Mouse (Mus musculus) liver, embryonic 11.5 days (tissue): ENCODE results near the gene Col23a1. TPM values are rescaled to one million over a fixed set of nuclear protein-coding genes. Genes with fewer than 3 reads are reported as not detected.

Source experiments
- ATAC-seq: fragments of 200-750 bp; cut with Nextera tagmentation; replicated peaks from 2 replicates; pipeline ENCODE4 v1.8.0; 2017; ENCODE audit warnings: moderate number of reproducible peaks, mild to moderate bottlenecking, moderate TSS enrichment, moderate library complexity; ENCODE audit not compliant: low FRiP score
- DNase-seq: peaks from one replicate; pipeline ENCODE4 v3.0.0-alpha.2; 2017; ENCODE audit warnings: low spot score
- H3K27ac ChIP-seq: fragments of 300-500 bp; sonication (generic); 2 replicates; pipeline ENCODE4 v1.5.1; 2014; ENCODE audit warnings: mild to moderate bottlenecking, low read depth, low read length, control low read depth
- H3K27me3 ChIP-seq: fragments of 300-500 bp; sonication (generic); replicated peaks from 2 replicates; pipeline ENCODE4 v1.6.1; 2014; ENCODE audit warnings: low read length, mixed read lengths; ENCODE audit not compliant: control insufficient read depth, insufficient read depth
- H3K36me3 ChIP-seq: fragments of 300-500 bp; sonication (generic); 2 replicates; pipeline ENCODE4 v1.6.1; 2014; ENCODE audit warnings: mild to moderate bottlenecking, low read length, moderate library complexity, mixed read lengths; ENCODE audit not compliant: control insufficient read depth, insufficient read depth
- H3K4me1 ChIP-seq: fragments of 300-500 bp; sonication (generic); replicated peaks from 2 replicates; pipeline ENCODE4 v1.6.1; 2014; ENCODE audit warnings: low read length, mixed read lengths; ENCODE audit not compliant: control insufficient read depth, insufficient read depth
- H3K4me2 ChIP-seq: fragments of 300-500 bp; sonication (generic); 2 replicates; pipeline ENCODE4 v1.6.1; 2014; ENCODE audit warnings: mild to moderate bottlenecking, control low read depth, moderate library complexity
- H3K4me3 ChIP-seq: fragments of 300-500 bp; sonication (generic); 2 replicates; pipeline ENCODE4 v1.5.1; 2014; ENCODE audit warnings: low read depth, low read length, control low read depth
- H3K9ac ChIP-seq: fragments of 300-500 bp; sonication (generic); 2 replicates; pipeline ENCODE4 v1.6.1; 2014; ENCODE audit warnings: low read depth, low read length, control low read depth
- H3K9me3 ChIP-seq: fragments of 300-500 bp; sonication (generic); 2 replicates; pipeline ENCODE4 v1.6.1; 2016; ENCODE audit warnings: low read length, inconsistent platforms, mixed read lengths; ENCODE audit not compliant: control insufficient read depth
- WGBS: fragments of 180-500 bp; shearing (Covaris S2); extraction: QIAGEN DNeasy Blood & Tissue Kit; methylation state at CpG from one replicate; pipeline ENCODE4 v1.1.7; 2014; 5-methylcytosine and 5-hydroxymethylcytosine counted together
- polyA plus RNA-seq: library from polyadenylated mRNA; unstranded; fragments of >200 nt; fragmentation: Nextera tagmentation; extraction: Ambion mirVana; gene quantifications from 2 replicates; pipeline ENCODE4 v1.2.1, GENCODE M21; 2014

Col23a1 gene
- polyA plus RNA-seq, 1 experiment from 2014 or later = 2.0 TPM

GRCm38 (mm10) chr11:51619409-51620060, 329.8 kb downstream of the Col23a1 start, which contains the start of gene Nhp2:
TSS of gene Nhp2 (plus strand) at chr11:51619735.
- H3K4me1 ChIP-seq = peaks cover 21% of the 10 kb centered on the region
- ATAC-seq (peak; percentile 85), DNase-seq (peak; percentile 96)
- peak within 1 kb of the TSS; percentile 28 for H3K27ac ChIP-seq
- no peaks in the 10 kb centered on the region for H3K27me3 ChIP-seq
- peaks cover 29% of the 10 kb centered on the region for H3K36me3 ChIP-seq
- no peaks in the 10 kb centered on the region for H3K9me3 ChIP-seq
- under 1% methylated on average over 51 of the region's 51 CpGs for WGBS
- H3K4me2 ChIP-seq = peak within 1 kb of the TSS; percentile 90
- H3K9ac ChIP-seq = peak within 1 kb of the TSS; percentile 78
- H3K4me3 ChIP-seq = peak within 1 kb of the TSS; percentile 80

- H3K27ac ChIP-seq = peak overlapping the region; percentile 28; the same call in 1 of the 2 replicates
- DNase-seq (no peak), ATAC-seq (no peak)
- H3K4me2 ChIP-seq = peak overlapping the region; percentile 90
- H3K4me3 ChIP-seq = peak overlapping the region; percentile 80
- H3K9me3 ChIP-seq = no peaks in the 10 kb centered on the region
- H3K4me1 ChIP-seq = peaks cover 22% of the 10 kb centered on the region
- under 1% methylated on average over 11 of the region's 11 CpGs for WGBS
- H3K9ac ChIP-seq = peak overlapping the region; percentile 78
- H3K36me3 ChIP-seq = peaks cover 31% of the 10 kb centered on the region
- no peaks in the 10 kb centered on the region for H3K27me3 ChIP-seq
Measured at GRCm38 (mm10) chr11:51620084-51620483, 330.4 kb downstream of the Col23a1 start.

DNA sequence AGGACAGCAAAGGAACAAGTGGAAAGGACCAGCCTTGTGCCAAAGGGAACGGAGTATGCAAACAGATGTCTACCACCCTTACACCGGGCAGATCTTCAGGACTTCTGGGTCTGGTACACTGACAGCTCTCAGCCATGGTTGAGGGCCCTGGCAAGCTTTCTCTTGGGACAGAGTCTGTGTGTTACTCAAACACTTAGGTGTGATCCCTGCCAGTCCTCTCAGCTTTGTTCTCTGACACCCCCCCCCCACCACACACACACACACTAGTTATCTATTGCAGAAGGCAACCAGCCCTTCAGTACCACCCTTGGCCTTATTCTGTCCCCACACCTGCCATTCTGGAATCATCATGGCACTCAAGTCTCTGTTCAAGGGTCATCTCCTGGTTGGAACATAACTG, 332.1 kb downstream of the Col23a1 start:
- ATAC-seq = no peak
- no peak overlapping the region for H3K27ac ChIP-seq
- H3K4me1 ChIP-seq = peaks cover 22% of the 10 kb centered on the region
- H3K27me3 ChIP-seq = no peaks in the 10 kb centered on the region
- 0 out of 2 replicates have a peak overlapping the region, but pooled peaks have one; percentile 26 for H3K9ac ChIP-seq
- H3K9me3 ChIP-seq = no peaks in the 10 kb centered on the region
- H3K4me3 ChIP-seq = peak overlapping the region; percentile 80; the same call in 1 of the 2 replicates
- no peak for DNase-seq
- WGBS = 84% methylated on average over 2 of the region's 2 CpGs
- peaks cover 42% of the 10 kb centered on the region for H3K36me3 ChIP-seq
- H3K4me2 ChIP-seq = peak overlapping the region; percentile 90

DNA sequence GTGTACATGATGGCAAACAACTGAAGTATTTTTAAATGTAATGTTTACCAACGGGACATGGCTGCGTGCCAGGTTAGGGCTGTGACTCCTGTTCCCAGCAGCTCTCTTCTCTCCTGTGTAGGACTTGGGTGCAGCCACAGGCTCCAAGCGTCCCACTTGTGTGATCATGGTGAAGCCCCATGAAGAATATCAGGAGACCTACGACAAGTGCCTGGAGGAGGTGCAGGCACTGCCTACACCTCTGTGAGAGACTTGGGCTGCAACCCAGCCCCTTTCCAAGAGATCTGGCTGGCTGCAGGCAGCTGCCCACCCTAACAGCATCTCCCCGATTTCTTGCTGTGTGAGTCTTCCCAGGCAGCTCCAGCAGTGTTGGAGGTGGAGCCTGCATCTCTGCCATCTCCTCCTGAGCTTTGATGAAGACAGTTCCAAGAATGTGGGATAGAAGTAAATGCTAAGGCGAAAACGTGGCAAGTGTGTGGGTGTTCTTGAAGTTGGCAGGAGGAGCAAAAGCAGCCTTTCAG, 333.3 kb downstream of the Col23a1 start:
- H3K4me1 ChIP-seq = peaks cover 22% of the 10 kb centered on the region
- H3K9me3 ChIP-seq = no peaks in the 10 kb centered on the region
- no peak overlapping the region for H3K4me2 ChIP-seq
- DNase-seq = no peak
- H3K27ac ChIP-seq = no peak overlapping the region
- 87% methylated on average over 7 of the region's 7 CpGs for WGBS
- H3K4me3 ChIP-seq = no peak overlapping the region
- ATAC-seq = no peak
- H3K9ac ChIP-seq = no peak overlapping the region
- peaks cover 48% of the 10 kb centered on the region for H3K36me3 ChIP-seq
- H3K27me3 ChIP-seq = no peaks in the 10 kb centered on the region

DNA sequence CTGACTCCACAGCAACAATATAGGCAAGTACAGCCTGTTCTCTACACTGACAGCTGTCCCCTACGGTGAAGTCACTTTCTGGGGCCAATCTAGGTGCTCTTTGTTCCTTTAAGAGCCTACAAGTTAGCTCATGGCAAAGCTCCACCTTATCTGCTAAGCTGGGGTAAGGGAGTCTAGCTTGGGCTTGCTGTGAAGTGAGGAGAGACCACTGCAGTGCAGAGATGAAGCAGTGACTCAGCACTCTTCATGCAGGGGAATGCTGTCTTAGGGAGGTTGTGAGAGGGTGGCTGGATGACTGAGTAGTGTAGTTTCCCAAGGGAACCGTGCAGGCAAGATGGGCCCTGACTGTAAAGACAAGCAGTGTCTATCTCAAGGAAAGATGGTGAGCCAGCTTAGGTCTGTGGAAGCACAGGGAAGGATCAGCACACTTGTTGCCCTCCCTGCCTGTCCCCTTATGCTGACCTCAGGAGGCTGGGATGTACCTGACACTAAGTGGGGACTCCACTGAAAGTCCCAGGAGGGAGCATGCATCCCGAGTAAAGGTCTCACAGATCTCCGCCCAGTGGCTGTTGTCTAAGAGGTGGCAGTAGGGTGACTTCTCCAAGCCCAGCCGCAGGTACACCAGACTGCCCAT, 335.6 kb downstream of the Col23a1 start:
- Histone ChIP-seq H3K9ac (0 out of 2 replicates have a peak overlapping the region, but pooled peaks have one; percentile 8), H3K4me2 (peak overlapping the region; percentile 21; the same call in 1 of the 2 replicates), H3K4me3 (no peak overlapping the region), H3K27me3 (no peaks in the 10 kb centered on the region), H3K36me3 (peaks cover 56% of the 10 kb centered on the region), H3K9me3 (no peaks in the 10 kb centered on the region), H3K27ac (peak overlapping the region; percentile 40; the same call in 1 of the 2 replicates), H3K4me1 (peaks cover 27% of the 10 kb centered on the region)
- 75% methylated on average over 5 of the region's 5 CpGs for WGBS
- ATAC-seq (peak; percentile 80), DNase-seq (no peak)

DNA sequence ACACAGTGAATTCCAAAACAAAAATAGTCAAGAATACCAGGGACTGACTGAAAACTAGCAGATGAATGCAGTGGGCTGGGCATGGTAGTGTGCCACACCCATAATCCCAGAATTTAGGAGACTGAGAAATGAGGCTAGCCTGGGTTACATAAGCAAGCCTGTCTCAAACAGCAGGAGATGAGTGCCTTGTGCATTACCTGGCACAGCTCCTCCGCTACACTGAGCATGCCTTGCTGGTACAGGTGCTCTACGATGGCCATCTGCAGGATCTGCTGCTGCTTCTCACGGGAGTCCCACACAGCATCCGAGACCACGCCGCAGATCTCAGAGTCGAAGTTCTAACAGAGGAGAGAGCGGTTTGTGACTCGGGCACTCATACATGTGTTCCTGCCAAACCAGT, 337.7 kb downstream of the Col23a1 start:
- WGBS = 93% methylated on average over 9 of the region's 9 CpGs
- H3K36me3 ChIP-seq = peaks cover 47% of the 10 kb centered on the region
- no peak overlapping the region for H3K4me3 ChIP-seq
- ATAC-seq (no peak), DNase-seq (no peak)
- no peak overlapping the region for H3K4me2 ChIP-seq
- no peaks in the 10 kb centered on the region for H3K9me3 ChIP-seq
- H3K27me3 ChIP-seq = no peaks in the 10 kb centered on the region
- no peak overlapping the region for H3K9ac ChIP-seq
- no peak overlapping the region for H3K27ac ChIP-seq
- H3K4me1 ChIP-seq = peaks cover 14% of the 10 kb centered on the region

GRCm38 (mm10) chr11:51627907-51628306, 338.2 kb downstream of the Col23a1 start:
- ATAC-seq (no peak), DNase-seq (no peak)
- Histone ChIP-seq H3K4me1 (peaks cover 14% of the 10 kb centered on the region), H3K27me3 (no peaks in the 10 kb centered on the region), H3K4me2 (no peak overlapping the region), H3K36me3 (peaks cover 43% of the 10 kb centered on the region), H3K9ac (no peak overlapping the region), H3K9me3 (no peaks in the 10 kb centered on the region), H3K27ac (no peak overlapping the region), H3K4me3 (no peak overlapping the region)
- WGBS = 90% methylated on average over 8 of the region's 8 CpGs

DNA sequence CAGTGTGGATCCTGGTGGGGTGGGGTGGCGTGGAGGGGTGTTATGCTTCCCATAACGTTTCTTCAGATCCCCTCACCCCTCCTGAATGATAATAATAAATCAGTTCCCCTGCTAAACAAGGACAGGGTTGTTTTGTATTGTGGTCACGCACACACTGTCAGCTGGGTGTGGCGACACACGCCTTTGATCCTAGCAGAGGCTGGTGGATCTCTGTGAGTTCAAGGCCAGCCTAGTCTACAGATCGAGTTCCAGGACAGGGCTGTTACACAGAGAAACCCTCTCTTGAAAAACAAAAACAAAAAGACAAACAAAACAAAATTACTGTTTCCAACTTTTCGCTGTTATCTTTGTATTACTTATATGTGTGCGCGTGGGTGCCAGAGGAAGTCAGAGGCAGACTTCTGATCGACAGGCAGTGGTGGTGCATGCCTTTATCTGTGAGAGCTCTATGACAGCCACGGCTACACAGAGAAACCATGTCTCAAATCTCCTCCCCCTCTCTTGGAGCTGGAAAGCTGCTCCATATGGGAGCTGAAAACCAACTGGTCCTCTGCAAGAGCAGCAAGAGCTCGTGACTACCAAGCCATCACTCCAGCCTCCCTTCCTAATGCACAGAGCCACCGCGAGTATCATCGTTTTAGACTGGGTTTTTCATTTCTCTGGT, 340.1 kb downstream of the Col23a1 start:
- Histone ChIP-seq H3K27me3 (no peaks in the 10 kb centered on the region), H3K4me1 (peaks cover 14% of the 10 kb centered on the region), H3K9ac (no peak overlapping the region), H3K36me3 (peaks cover 27% of the 10 kb centered on the region), H3K4me2 (no peak overlapping the region), H3K27ac (no peak overlapping the region), H3K9me3 (no peaks in the 10 kb centered on the region), H3K4me3 (no peak overlapping the region)
- ATAC-seq (no peak), DNase-seq (no peak)
- WGBS = 65% methylated on average over 15 of the region's 15 CpGs
